Mouse (Mus musculus): ENCODE results near the gene Trim8. TPM values are rescaled to one million over a fixed set of nuclear protein-coding genes. Genes with fewer than 3 reads are reported as not detected.

The Trim8 gene
- 100 to 1,000 TPM; 103 to 108 (median 104) TPM for total RNA-seq (2022)

GRCm38 (mm10) chr19:46501401-46502068 is at the start of gene Trim8:
TSS of gene Trim8 (plus strand) at chr19:46501702.
- peak; percentile 72 to 82 for DNase-seq (ENCODE audit: low spot score in 2 of 2)

- peak in 1 of 2 experiments; percentile 28 for DNase-seq (ENCODE audit: low spot score in 2 of 2)
Measured at GRCm38 (mm10) chr19:46452052-46452827, 49.3 kb upstream of the Trim8 start.

GRCm38 (mm10) chr19:46452916-46453315 is 48.6 kb upstream of the Trim8 start:
- DNase-seq (ENCODE audit: low spot score in 2 of 2) = no peak

DNA sequence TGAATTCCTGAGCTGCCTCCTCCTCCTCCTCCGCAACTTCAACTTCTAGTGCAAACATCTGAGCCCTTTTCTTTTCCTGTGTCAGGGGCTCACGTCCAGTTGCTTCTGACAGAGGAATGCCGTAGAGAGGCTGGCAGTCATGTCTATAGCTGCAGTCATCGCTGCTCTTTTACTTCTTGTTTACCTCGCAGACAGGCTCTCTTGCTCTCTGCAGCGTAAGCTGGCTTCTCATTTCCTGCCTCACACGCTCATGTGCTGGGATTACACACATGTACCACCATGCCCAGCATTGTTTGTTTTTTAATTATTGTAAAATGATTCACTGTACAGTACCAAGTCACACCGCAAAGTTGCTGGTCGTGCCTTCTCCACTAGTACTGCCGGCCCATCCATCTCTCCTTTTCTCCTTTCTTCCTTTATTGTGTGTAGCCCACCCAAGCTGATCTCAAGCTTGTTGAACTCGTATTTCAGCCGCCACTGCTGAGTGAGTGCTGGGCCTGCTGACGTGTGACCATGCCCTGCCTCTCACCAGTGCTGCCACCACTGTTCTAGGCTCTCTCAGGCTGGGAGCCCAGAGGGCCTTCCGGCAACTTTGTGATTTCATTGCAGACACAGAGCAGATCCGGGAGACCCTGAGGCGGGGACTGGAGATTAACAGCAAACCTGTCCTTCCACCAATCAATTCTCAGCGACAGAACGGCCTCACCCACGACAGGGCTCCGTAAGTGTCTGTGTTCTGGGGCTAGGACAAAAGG is 47.2 kb upstream of the Trim8 start:
- DNase-seq (ENCODE audit: low spot score in 2 of 2) = no peak

DNA sequence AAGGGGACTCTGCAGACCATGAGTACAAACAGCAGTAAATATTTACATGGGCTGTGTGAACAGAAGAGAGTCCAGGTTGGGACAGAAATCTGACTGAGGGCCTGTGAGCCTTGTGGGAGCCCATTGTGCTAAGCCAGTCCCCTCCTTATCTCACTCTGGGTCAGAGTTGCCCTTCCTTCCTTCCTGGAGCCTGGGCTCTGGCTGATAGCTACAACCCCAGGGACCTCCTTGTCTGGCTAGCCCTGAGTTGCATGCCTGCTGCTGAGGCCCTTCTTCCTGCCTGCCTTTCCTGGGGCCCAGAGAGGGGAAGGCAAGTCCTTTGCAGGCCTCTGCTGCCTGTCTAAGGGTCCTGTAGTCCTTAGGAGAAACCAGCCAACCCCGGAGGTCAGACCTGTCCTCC is 46.5 kb upstream of the Trim8 start:
- DNase-seq (ENCODE audit: low spot score in 2 of 2) = no peak

DNA sequence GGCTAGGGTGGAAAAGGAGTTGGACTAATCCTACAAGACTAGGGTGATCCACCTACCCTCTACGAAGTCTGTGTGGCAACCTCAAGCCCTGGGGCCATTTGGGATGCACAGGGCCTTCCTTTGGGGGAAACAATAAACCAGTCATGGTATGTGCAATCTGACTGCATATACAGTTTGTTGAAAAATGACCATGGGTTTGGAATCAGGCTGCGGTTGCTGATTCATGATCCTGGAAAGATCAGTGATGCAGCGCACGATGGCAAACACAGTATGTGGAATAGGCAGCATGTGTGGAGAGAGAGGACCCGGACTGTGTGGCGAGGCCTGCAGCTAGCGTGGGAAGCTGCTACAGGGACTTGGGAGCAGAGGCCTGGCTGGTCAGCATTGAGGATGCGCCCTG is 45.9 kb upstream of the Trim8 start:
- DNase-seq (ENCODE audit: low spot score in 2 of 2) = no peak

DNA sequence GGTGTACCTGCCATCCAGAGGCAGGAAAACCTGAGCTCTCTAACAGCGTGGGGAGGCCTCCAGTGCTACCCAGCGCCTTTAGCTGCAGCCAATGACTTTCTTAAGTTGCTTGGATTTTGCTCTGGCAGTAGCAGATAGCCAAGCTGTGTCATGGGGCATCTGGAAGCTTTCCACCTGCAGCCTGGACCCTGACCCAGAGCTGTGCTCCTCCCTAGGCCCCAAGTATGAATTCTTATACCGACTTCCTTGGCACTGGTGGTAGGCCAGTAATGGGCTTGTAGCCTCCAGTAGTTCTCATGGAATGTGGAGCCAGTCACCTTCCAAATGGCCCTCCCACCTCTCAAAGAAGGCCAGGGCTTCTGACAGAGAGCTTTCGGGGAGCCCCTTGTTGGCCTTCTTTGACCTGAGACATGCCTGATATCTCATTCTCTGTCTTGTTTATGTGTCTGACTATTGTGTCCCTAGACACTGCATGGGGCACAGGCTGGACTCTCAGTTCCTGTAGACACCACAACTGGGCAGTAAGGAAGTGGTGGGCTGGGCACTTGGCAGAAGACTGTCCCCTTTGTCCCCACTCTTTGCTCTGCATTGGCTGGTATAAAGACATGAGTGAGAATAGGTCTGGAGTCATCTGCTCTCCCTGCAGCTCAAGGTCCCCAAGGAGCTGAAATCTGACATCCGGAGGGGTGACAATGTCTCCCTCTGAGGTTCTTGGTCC is 45.3 kb upstream of the Trim8 start:
- DNase-seq (ENCODE audit: low spot score in 2 of 2) = no peak

DNA sequence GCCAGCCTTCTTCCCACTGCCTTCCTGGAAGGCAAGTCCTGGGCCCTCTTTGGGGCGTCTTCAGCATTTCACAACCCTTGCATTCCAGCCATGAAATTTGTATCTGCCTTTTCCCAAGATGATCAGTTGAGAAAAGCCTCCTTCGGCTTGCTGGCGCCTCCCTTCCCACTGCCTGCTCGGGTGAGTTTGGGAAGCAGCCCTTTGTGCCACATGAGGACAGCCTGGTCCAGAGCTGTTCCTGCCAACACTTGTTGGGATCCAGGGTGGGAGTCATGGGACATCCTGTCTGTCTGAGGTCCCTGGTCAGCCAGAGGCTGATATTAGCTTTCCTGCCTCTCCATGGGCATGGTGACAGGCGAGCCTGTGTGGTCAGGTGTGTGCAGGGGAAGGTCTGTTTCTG is 43.7 kb upstream of the Trim8 start:
- no peak for DNase-seq (ENCODE audit: low spot score in 2 of 2)

GRCm38 (mm10) chr19:46459256-46459655 is 42.2 kb upstream of the Trim8 start:
- no peak for DNase-seq (ENCODE audit: low spot score in 2 of 2)

DNA sequence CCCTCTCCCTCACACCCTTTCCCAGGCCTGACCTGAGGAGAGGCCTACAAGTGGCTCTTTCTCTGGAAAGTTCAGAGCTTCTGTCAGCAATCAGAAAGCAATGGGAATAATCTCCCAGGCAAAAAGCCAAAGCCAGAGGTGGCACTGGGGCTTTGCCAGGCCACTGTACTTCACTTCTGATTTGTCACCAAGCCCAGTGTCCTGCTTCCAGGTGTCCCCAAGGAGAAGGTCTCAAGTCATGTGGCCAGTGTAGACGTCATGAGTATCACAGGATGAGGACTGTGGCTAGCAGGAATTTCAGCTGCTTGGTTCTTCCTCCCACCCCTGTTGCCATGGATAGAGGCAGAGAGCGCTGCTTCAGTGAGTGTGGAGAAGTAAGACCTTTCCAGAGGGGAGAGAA is 41.6 kb upstream of the Trim8 start:
- no peak for DNase-seq (ENCODE audit: low spot score in 2 of 2)

DNA sequence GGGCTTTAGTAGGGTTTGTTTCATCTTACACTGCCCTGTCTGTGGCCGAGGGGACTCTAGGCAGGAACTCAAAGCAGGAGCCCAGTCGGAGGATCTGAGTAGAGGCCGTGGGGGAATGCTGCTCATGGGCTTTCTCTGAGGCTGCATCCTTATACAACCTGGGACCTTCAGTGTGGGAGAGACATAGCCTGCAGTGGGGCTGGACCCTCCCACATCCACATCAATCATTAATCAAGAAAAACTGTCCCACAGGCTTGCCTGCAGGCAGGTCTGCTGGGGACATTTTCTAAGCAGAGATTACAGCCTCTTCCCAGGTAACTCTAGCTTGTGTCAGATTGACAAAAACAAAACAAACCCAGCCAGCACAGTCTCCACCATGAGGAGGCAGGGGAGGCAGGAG is 38.9 kb upstream of the Trim8 start:
- DNase-seq (ENCODE audit: low spot score in 2 of 2) = no peak

DNA sequence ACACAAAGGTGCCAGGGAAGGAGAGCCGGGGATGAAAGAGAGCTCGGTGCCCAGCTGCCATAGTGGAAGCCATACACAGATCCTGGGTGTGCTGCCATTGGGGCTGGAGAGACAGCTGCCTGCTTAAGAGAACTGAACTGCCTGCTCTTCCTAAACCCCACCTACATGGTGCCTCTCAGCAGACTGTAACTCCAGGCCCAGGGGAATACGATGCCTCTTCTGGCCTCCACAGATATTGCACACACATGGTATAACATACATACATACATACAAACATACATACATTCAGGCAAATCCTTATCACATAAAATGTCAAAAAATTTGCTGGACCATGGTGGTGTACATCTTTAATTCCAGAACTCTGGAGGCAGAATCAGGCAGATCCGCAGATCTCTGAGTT is 38.1 kb upstream of the Trim8 start:
- DNase-seq (ENCODE audit: low spot score in 2 of 2) = no peak

- no peak for DNase-seq (ENCODE audit: low spot score in 2 of 2)
Measured at GRCm38 (mm10) chr19:46466160-46466559, 35.3 kb upstream of the Trim8 start.

DNA sequence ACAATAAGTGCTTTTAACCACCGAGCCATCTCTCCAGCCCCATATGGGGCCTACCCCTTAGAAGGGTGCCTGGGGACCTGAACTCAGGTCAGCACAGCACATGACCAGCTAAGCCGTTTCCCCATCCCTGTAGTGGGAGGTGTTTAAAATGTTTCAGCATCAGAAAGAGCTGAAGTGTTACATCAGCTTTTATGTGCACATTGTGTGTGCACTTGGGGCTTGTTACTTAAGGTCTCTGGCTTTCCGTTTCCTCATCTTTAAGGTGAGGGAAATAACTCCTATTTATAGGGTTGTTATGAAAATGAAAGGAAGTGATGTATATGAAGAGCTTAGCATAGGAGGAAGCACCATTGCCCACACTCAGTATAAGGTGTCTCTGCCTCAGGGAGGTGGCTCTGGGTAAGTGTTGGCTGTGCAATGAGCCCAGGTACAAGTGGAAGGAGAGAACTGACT is 34.4 kb upstream of the Trim8 start:
- DNase-seq (ENCODE audit: low spot score in 2 of 2) = no peak

- no peak for DNase-seq (ENCODE audit: low spot score in 2 of 2)
Measured at GRCm38 (mm10) chr19:46470364-46471240, 30.9 kb upstream of the Trim8 start.

GRCm38 (mm10) chr19:46471324-46472093 is 30.0 kb upstream of the Trim8 start:
- no peak for DNase-seq (ENCODE audit: low spot score in 2 of 2)

DNA sequence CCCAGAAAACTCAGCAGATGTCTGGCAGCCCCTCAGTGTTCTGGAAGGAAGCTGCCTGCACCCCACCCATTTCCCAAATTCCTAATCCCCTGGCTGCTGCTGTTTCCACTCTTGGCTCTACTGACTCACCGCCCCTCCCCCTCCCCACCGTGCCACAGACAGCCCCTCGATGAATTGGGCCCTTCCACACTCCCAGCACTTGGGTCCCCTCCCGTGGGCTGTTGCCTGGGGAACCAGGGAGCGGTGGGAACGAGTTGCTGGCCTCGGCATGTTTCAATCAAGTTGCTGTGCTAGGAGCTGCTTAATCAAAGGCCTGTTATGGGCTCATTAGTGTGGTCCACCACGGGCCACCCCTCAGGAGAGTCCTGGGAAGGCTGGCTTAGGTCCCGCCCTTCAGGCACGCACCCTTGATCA is 24.1 kb upstream of the Trim8 start:
- peak in 1 of 2 experiments; percentile 57 for DNase-seq (ENCODE audit: low spot score in 2 of 2)

GRCm38 (mm10) chr19:46478242-46478641 is 23.3 kb upstream of the Trim8 start:
- DNase-seq (ENCODE audit: low spot score in 2 of 2) = no peak

- DNase-seq (ENCODE audit: low spot score in 2 of 2) = no peak
Measured at GRCm38 (mm10) chr19:46478826-46479225, 22.7 kb upstream of the Trim8 start.
